Mouse (Mus musculus) hindbrain, embryonic 16.5 days (tissue): ENCODE data around the gene Dnajc9. TPM values are rescaled to one million over a fixed set of nuclear protein-coding genes. Genes with fewer than 3 reads are reported as not detected.
A peak's percentile ranks its signal among the peaks of the same experiment; 100 is the strongest.

ENCODE experiments used
- ATAC-seq: fragments of 200-750 bp; cut with Nextera tagmentation; 2 replicates; pipeline ENCODE4 v1.8.0; 2017; ENCODE audit warnings: moderate TSS enrichment, moderate library complexity
- H3K27ac ChIP-seq: fragments of 300-500 bp; sonication (generic); 2 replicates; pipeline ENCODE4 v1.5.1; 2014; ENCODE audit warnings: low read depth, mild to moderate bottlenecking, control low read depth, low read length, moderate library complexity
- H3K27me3 ChIP-seq: fragments of 300-500 bp; sonication (generic); replicated peaks from 2 replicates; pipeline ENCODE4 v1.6.1; 2014; ENCODE audit warnings: low read length; ENCODE audit not compliant: control insufficient read depth, insufficient read depth
- H3K36me3 ChIP-seq: fragments of 300-500 bp; sonication (generic); 2 replicates; pipeline ENCODE4 v1.6.1; 2014; ENCODE audit warnings: mild to moderate bottlenecking, low read length, moderate library complexity, mixed read lengths; ENCODE audit not compliant: control insufficient read depth, insufficient read depth
- H3K4me1 ChIP-seq: fragments of 300-500 bp; sonication (generic); 2 replicates; pipeline ENCODE4 v1.6.1; 2014; ENCODE audit warnings: low read depth, low read length; ENCODE audit not compliant: control insufficient read depth, insufficient read depth
- H3K4me2 ChIP-seq: fragments of 300-500 bp; sonication (generic); 2 replicates; pipeline ENCODE4 v1.6.1; 2014; ENCODE audit warnings: mild to moderate bottlenecking, low read length, control low read depth, moderate library complexity
- H3K4me3 ChIP-seq: fragments of 300-500 bp; sonication (generic); 2 replicates; pipeline ENCODE4 v1.5.1; 2014; ENCODE audit warnings: mild to moderate bottlenecking, low read length, control low read depth, moderate library complexity
- H3K9ac ChIP-seq: fragments of 300-500 bp; sonication (generic); 2 replicates; pipeline ENCODE4 v1.6.1; 2014; ENCODE audit warnings: low read depth, mild to moderate bottlenecking, control low read depth, low read length, moderate library complexity
- H3K9me3 ChIP-seq: fragments of 300-500 bp; sonication (generic); 2 replicates; pipeline ENCODE4 v1.6.1; 2014; ENCODE audit warnings: mild to moderate bottlenecking, low read length, moderate library complexity; ENCODE audit not compliant: control insufficient read depth
- WGBS: fragments of 180-500 bp; shearing (Covaris S2); extraction: QIAGEN DNeasy Blood & Tissue Kit; methylation state at CpG from one replicate; pipeline ENCODE4 v1.1.7; 2014; 5-methylcytosine and 5-hydroxymethylcytosine counted together
- polyA plus RNA-seq: library from polyadenylated mRNA; unstranded; fragments of >200 nt; fragmentation: Nextera tagmentation; extraction: Ambion mirVana; gene quantifications from 2 replicates; pipeline ENCODE4 v1.2.1, GENCODE M21; 2015

The Dnajc9 gene
- polyA plus RNA-seq, 1 experiment from 2014 or later: 129 TPM

DNA sequence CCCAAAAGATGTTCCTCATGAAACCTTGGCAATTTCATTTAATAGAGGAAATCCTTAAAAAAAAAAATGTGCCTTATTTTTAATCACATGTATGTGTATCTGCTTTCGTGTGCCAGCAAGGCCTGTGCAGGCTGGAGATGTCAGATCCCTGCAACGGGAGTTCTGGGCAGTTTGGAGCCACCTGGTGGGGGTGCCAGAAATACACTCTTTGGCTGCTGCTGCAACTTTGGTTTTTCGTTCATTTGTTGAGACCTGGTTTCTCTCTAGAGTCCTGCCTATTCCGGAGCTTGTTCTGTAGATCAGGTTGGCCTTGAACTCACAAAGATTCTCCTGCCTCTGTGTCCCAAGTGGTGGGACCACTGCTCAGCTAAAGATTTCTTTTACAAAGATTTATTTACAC is 10.2 kb upstream of the Dnajc9 start:
- Histone ChIP-seq H3K4me2 (no peak overlapping the region), H3K4me3 (no peak overlapping the region), H3K27me3 (no peaks in the 10 kb centered on the region), H3K36me3 (no peaks in the 10 kb centered on the region), H3K27ac (no peak overlapping the region), H3K4me1 (0 out of 2 replicates have a peak, but pooled peaks cover 3% of the 10 kb centered on the region), H3K9me3 (no peaks in the 10 kb centered on the region), H3K9ac (no peak overlapping the region)
- WGBS: 53% methylated on average over 4 of the region's 4 CpGs
- ATAC-seq: no peak

DNA sequence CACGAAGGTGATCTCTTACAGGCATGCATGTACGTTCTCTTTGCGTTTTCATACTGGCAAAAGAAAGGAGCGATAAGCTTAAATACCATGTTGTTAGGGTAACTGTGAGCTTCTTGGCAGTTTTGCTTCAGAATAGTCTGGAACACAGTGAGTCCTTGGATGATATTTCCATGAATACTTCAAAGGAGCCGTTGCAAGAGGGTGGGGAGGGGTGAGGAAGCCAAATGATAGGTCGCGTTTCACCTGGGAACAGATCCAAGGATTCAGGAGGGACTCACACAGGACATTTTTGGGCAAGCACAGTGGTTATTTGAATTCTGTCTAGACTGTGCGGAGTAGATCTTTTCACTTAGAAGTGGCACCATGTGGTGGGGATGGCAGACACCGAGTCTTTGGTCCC is 8.5 kb upstream of the Dnajc9 start:
- H3K27ac ChIP-seq: no peak overlapping the region
- no peak overlapping the region for H3K9ac ChIP-seq
- H3K4me3 ChIP-seq: no peak overlapping the region
- peaks cover 6% of the 10 kb centered on the region for H3K4me1 ChIP-seq
- no peak overlapping the region for H3K4me2 ChIP-seq
- H3K36me3 ChIP-seq: no peaks in the 10 kb centered on the region
- WGBS: 81% methylated on average over 9 of the region's 9 CpGs
- no peaks in the 10 kb centered on the region for H3K27me3 ChIP-seq
- no peaks in the 10 kb centered on the region for H3K9me3 ChIP-seq
- ATAC-seq: no peak

DNA sequence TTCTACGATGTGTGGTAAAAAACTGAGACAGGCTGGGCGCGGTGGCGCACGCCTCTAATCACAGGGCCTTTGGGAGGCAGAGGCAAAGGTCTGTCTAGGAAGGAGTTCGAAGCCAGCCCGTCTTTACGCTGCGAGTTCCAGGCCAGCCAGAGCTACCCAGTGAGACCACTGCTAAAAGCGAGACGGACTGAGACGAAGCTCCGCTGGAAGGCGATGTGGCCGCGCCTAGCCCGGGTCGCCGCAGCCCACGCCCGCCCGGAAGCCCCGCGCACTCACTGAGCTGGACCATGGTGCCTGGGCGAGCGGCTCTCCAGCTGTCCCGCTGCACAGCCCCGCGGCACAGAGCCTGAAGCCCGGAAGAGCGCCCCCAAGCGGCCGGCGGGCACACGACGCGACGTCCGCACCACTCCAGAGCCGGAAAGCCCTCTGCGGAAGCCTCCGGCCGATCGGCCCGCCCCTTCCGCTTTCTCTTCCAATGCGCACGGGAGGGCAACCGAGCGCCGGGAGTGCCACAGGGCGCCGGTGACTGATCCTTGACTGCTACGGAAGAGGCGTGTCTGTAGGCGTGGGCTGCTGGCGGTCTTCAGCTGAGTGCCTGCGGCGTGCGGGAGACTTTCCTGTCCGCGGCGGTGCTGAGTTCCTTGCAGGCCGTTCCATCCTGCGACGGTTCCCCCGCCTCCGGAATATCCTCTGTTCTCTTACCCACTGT is 4.6 kb upstream of the Dnajc9 start, which contains the start of gene Mrps16:
Gene Mrps16 (minus strand): TSS at position 430 of the 709 bp plus-strand sequence.
- peaks cover 11% of the 10 kb centered on the region for H3K36me3 ChIP-seq
- peaks cover 13% of the 10 kb centered on the region for H3K4me1 ChIP-seq
- peak; percentile 97 for ATAC-seq
- H3K9me3 ChIP-seq: no peaks in the 10 kb centered on the region
- peak within 1 kb of the TSS; percentile 66 for H3K4me3 ChIP-seq
- H3K9ac ChIP-seq: peak within 1 kb of the TSS; percentile 88
- WGBS: under 1% methylated on average over 57 of the region's 68 CpGs
- peak within 1 kb of the TSS; percentile 78 for H3K27ac ChIP-seq
- peak within 1 kb of the TSS; percentile 66 for H3K4me2 ChIP-seq
- H3K27me3 ChIP-seq: no peaks in the 10 kb centered on the region

DNA sequence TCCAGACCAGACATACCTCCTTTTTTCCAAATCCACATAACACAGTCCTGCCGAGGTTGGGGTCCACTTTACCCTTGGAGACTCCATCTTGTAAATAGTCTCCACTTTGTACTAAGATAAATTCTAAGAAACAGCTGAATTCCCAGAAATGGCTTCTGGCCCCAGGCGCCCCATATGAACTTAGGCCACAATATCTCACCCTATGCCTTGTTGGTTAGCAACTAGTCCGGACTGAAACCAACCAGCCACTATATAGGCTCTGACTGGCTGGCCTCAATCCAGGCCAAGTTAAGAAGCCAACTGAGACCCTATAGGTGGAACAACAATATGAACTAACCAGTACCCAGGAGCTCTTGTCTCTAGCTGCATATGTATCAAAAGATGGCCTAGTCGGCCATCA is 3.6 kb upstream of the Dnajc9 start:
- H3K4me1 ChIP-seq: peaks cover 22% of the 10 kb centered on the region
- no peaks in the 10 kb centered on the region for H3K9me3 ChIP-seq
- H3K27ac ChIP-seq: no peak overlapping the region
- WGBS: 86% methylated on average over 3 of the region's 4 CpGs
- peak overlapping the region; percentile 66 for H3K4me2 ChIP-seq
- no peaks in the 10 kb centered on the region for H3K27me3 ChIP-seq
- peaks cover 11% of the 10 kb centered on the region for H3K36me3 ChIP-seq
- no peak overlapping the region for H3K4me3 ChIP-seq
- ATAC-seq: no peak
- no peak overlapping the region for H3K9ac ChIP-seq

DNA sequence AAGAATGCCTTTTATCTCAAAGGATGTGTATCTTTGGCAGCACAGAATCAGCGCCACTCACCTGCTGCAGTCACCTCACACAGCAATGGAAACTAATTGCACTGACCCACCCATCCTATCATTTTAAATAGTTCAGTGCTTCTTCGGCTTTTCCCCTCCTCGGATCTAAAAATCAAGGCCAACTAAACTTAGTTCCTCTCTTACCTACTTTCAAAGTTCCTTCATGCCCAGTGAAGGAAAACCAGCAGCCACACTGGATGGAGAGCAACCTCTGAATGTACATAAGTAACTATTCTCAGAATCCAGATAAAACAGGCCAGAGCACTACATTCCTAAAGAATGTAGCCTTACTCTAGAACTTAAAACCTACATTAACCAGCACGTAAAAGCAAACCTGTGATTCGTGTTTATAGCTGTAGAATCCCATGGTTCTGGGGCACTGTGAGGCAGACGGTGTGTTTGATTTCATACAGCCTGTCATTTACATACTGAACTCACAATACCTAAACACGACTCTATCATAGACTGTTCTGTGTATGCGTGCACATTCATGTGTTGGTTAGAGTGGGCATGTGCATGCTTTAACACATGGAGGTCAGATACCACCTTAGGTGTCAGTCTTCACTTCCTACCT is 853 bp upstream of the Dnajc9 start:
- ATAC-seq: no peak
- peaks cover 16% of the 10 kb centered on the region for H3K36me3 ChIP-seq
- H3K9me3 ChIP-seq: no peaks in the 10 kb centered on the region
- 92% methylated on average over 8 of the region's 8 CpGs for WGBS
- peak overlapping the region; percentile 82 for H3K9ac ChIP-seq
- H3K4me3 ChIP-seq: peak overlapping the region; percentile 91
- no peaks in the 10 kb centered on the region for H3K27me3 ChIP-seq
- H3K27ac ChIP-seq: no peak overlapping the region; the same call in 1 of the 2 replicates
- peak overlapping the region; percentile 91 for H3K4me2 ChIP-seq
- H3K4me1 ChIP-seq: peaks cover 35% of the 10 kb centered on the region

DNA sequence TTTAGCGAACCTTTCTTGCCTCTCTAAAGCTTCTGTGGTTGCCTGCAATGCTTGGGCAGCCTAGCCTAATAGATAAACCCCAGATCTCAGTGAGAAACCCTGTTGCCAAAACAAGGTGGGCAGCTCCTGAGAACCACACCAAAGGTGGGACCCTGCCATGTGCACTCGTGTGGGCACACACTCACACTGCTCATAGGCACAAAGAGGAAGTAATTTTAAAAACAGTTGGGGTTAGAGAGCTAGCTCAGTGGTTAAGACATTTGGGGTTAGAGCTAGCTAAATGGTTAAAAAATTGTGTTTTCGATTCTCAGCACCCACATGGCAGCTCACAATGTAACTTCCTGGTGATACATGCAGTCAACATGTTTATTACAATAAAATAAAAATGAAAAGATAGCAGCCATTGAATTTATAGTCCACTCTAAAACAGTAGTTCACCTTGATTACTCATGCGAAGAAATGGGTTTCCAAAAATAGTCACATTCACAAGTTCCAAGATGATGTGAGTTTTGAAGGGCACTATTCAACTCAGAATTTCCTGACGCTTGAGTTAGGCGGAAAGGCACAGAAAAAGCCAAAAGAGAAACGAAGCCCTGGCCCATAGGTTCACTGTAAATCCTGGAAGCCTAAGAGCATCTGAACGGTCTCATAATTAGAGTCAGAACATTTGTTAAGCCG is 8.8 kb downstream of the Dnajc9 start:
- Histone ChIP-seq H3K9ac (no peak overlapping the region), H3K4me1 (no peaks in the 10 kb centered on the region), H3K9me3 (no peaks in the 10 kb centered on the region), H3K36me3 (peaks cover 25% of the 10 kb centered on the region), H3K27me3 (no peaks in the 10 kb centered on the region), H3K4me2 (no peak overlapping the region), H3K27ac (no peak overlapping the region), H3K4me3 (no peak overlapping the region)
- no peak for ATAC-seq
- WGBS: 92% methylated on average over 9 of the region's 9 CpGs

DNA sequence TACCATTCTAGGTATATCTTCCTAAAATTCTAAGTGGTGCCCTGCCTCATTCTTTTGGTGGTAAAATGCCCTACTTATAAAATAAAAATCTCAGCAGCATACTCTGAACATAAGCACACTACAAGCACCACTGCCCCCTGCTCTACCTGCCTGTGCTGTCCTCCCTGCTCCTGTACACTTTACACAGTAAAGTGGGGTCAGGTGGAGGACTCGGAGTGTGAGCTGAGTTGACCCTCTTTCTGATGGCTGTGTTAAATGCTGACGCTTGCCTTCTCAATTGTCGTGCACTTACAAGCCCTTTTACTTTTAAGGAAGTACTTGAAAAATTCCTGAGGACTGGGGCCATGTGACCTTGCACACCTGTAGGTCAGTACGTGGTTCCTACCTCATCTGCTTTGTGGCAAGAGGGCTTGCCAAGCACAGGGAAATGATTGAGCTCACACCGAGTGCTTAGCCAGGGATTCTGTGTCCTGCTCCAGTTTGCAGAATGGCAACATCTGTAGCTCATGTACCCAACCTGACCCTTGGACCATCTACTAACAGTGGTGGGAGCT is 9.5 kb downstream of the Dnajc9 start:
- Histone ChIP-seq H3K4me3 (no peak overlapping the region), H3K9ac (no peak overlapping the region), H3K36me3 (peaks cover 28% of the 10 kb centered on the region), H3K27me3 (no peaks in the 10 kb centered on the region), H3K4me1 (no peaks in the 10 kb centered on the region), H3K4me2 (no peak overlapping the region), H3K9me3 (no peaks in the 10 kb centered on the region), H3K27ac (no peak overlapping the region)
- no peak for ATAC-seq
- WGBS: 97% methylated on average over 5 of the region's 5 CpGs

DNA sequence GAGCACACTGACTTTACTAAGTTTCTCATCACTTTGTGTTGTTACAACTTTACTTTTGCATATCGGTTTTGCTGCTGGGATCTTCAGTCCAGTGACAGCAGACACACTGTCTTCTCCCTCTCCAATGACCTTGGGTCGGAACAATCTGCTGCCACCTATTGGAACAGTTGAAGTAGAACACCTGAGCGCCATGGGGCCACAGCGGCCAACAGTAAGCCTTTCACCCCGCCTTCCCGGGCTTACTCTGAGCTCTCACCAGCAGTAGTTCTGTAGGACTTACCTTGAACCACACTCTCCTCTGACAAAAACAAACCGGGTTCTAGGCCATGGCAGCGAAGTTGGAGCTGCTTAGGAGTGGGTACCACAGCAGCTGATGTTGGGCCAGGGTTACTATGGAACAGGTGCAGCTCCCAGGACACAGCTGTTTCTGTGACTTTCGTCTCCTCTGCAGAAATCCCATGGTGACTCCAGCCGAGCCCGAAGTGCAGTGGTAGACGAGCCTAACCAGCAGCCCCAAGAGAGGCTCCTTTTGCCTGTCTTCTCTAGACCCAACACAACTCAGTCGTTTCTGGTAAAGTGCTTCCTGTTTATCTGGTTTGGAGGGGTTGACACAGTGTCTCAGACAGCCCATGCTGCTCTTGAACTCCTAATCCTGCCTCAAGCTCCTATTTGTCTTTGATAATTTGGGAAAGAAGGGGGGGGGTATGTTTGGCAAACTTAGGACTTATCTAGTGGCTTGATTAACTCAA is 10.2 kb downstream of the Dnajc9 start:
- no peak overlapping the region for H3K4me2 ChIP-seq
- H3K27me3 ChIP-seq: no peaks in the 10 kb centered on the region
- H3K4me3 ChIP-seq: no peak overlapping the region
- H3K4me1 ChIP-seq: no peaks in the 10 kb centered on the region
- no peak overlapping the region for H3K9ac ChIP-seq
- no peaks in the 10 kb centered on the region for H3K9me3 ChIP-seq
- 37% methylated on average over 13 of the region's 13 CpGs for WGBS
- 0 out of 2 replicates have a peak, but pooled peaks have one; percentile 42 for ATAC-seq
- no peak overlapping the region for H3K27ac ChIP-seq
- H3K36me3 ChIP-seq: peaks cover 27% of the 10 kb centered on the region
